Mouse (Mus musculus): ENCODE results near the gene Csnk1g1.

Csnk1g1 gene

DNA sequence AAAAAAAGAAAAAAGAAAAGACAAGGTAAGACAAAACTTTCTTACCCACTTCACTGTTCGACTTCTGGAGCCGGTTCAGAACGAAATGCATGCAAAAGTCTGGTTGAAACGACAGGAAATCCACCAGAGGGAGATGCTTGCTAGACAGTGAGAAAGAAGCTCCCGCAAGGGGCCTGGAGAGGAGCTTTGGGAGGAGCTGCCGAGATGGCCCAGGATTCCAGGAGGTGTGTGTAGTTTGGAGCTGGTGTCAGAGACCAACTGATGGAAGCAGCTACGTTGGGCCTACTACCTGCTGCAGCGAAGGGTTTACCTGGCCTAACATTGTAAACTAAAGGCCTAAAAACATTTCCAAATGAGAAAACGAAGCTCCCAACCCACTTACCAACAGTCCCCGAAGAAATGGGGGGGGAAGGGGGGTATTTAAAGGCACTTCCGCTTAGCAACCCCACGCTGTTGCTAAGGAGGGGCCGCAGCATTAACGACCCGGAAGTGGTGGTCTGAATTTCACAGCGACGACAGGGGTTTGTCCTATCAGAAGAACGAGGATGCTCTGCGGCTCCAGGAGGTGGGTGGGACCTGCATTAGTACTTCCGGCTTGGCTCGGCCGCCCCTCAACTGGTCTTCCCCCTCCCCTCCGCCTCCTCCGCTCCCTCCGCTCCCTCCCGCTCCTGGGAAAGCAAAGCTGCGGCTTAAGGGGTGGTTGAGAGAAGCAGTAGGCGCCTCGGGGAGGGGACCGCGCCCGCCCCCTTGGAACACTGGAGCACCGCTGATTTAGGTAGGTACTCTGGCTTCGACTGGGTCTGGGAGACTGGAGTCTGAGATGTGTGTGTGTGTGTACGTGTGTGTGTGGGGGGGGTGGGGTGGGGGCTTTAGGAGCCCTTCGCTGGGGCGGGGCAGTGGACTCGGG lies at the start of gene Csnk1g1, which contains the start of gene Trip4:
Csnk1g1 (plus strand) TSS at position 531 of the 907 bp plus-strand sequence.
Trip4 (minus strand) TSS at position 401 of the 907 bp plus-strand sequence.
- DNase-seq: peak; percentile 91

DNA sequence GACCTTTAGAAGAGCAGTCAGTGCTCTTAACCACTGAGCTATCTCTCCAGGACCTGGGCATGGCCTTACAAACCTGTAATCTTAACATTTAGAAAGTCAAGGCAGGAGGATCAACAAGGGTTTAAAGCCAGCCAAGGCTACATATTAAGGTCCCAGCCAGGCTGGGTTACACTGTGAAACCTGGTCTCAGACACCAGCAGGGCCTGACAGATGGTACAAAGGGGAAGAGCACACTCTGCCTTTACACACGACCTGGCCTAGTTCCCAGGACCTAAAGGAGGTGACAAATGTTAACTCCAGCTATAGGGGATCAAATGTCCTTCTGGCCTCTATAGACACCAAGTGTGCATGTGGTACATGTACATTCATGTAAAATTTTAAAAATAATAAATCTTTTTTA lies 49.1 kb upstream of the Csnk1g1 start:
- no peak for DNase-seq

GRCm38 (mm10) chr9:65884564-65885315 lies 24.0 kb upstream of the Csnk1g1 start:
- DNase-seq: peak; percentile 89

DNA sequence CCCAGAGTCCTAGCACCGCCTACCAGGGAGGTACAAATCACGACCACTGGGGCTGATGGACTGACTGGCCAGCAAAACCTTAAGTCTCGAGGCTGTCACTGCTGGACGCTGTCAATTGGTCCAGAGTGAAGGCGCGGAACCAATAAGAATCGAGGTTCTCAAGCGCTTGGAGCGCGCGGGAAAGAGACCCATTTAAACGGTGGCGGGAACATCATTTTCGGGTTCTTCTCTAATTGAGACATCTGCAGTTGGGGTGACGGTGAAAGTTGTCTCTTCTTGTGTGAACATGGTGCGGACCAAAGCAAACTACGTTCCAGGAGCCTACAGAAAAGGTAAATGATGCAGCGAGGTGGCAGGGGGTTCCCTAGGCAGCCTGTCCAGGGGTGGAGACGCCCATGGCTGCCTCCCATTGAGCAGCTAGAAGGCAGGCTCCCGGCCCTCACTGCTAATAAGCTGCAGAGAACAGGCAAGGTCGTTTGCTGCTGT lies 18.5 kb upstream of the Csnk1g1 start, which contains the start of gene Pclaf:
Pclaf (plus strand) TSS at position 95 of the 486 bp plus-strand sequence.
- peak; percentile 57 for DNase-seq

- DNase-seq: no peak
Measured at GRCm38 (mm10) chr9:65891126-65891525, 17.6 kb upstream of the Csnk1g1 start.

DNA sequence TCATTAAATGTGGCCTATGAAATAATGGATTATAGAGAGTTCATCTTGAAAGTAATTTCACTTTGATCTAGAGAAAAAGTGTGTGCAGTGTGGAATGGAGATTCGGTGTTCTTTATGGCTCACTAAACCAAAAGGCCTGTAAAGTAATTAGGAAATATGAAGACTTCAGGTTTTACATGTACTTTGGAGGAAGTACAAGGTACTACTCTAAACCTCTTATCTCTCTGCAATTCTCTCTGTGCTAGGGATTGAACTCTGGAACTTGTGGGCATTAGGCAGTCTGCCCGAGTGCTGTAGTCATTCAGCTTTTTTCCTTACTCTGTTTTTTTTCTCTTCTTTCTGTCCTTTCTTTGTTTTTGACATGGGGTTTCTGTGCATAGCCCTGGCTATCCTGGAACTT lies 11.7 kb upstream of the Csnk1g1 start:
- no peak for DNase-seq

- DNase-seq: no peak
Measured at GRCm38 (mm10) chr9:65902879-65903278, 5.8 kb upstream of the Csnk1g1 start.

DNA sequence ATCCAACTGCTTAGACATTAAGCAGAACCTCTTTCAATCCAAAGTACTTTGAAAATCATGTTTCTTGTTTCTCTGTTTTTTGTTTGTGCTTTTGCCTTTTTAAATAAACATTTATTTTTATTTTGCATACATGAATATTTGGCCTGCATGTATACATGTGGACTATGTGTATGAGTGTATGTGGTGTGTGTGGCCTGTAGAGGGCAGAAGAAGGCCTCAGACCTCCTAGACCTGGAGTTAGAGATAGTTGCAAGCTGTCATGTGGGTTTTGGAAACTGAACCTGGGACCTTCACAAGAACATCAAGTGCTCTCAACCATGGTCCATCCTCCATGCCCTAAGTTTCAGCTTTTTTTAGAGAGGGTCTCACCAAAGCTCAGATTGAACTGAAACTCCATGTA lies 5.3 kb upstream of the Csnk1g1 start:
- DNase-seq: no peak

- peak; percentile 64 for DNase-seq
Measured at GRCm38 (mm10) chr9:65909301-65909801, 627 bp downstream of the Csnk1g1 start.

- no peak for DNase-seq
Measured at GRCm38 (mm10) chr9:65909837-65910236, 1.1 kb downstream of the Csnk1g1 start.

DNA sequence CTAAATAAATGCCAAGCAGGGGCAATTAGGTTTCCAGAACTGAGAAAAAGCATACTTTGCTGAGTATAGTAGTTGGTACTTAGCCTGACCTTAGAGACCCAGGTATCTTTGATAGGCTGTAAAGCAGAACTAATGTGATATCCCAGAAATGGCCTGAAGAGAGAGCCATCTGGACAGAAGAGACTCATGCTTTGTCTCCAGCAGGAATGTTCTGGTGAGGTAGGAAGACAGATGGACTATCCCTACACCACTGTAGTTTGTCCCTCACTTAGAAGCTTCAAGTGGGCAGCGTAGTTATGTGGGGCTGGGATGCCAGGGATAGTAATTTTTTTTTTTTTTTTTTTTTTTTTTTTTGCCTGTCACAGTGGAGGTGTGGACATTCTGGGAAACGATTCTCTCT lies 5.3 kb downstream of the Csnk1g1 start:
- no peak for DNase-seq

GRCm38 (mm10) chr9:65917015-65917414 lies 8.3 kb downstream of the Csnk1g1 start:
- DNase-seq: no peak

GRCm38 (mm10) chr9:65928456-65928855 lies 19.7 kb downstream of the Csnk1g1 start:
- DNase-seq: no peak

GRCm38 (mm10) chr9:65929826-65930225 lies 21.1 kb downstream of the Csnk1g1 start:
- DNase-seq: no peak

- DNase-seq: no peak
Measured at GRCm38 (mm10) chr9:65937566-65937965, 28.8 kb downstream of the Csnk1g1 start.

DNA sequence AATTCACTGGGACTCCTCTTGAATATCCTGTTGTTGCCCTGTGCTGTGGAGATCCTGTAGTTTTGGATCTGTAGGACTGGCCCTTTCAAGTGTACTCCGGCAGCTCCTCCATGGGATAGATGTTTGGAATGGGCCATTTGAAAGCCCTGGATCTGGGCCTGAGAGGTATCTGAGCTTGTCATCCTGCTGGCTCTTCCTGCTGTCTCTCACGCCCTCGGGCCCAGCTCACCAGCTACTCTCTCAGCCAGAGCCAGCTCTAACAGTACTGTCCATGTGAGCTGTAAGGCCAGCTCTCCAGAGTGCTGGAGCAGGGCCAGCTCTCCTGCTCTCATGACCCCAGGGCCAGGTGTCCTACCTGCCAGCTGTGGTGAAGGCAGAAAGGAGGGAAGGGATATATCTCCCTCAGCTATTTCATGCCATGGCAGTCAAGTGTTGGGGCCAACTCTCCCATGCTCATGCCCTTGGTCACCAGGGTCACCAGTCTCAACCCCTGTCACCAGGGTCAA lies 42.4 kb downstream of the Csnk1g1 start:
- no peak for DNase-seq

DNA sequence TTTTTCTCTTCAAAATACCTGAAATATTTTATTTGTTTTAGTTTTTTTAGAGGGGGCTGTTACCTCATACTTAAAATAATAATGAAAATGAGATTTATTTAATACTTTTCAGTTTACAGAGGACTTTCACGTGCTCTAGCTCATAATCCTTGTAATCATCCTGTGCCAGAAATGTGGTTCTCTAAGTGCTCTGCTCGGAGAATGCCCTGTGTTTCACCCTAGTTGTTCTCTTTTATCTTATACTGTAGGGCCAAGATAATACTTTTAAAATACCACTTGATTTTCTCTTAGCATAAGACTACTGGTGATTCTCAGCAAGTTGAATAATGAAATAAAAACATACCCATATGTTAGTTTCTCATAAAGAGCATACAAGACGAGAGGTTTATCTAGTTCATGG lies 61.3 kb downstream of the Csnk1g1 start:
- no peak for DNase-seq

GRCm38 (mm10) chr9:65973206-65973605 lies 64.5 kb downstream of the Csnk1g1 start:
- no peak for DNase-seq

DNA sequence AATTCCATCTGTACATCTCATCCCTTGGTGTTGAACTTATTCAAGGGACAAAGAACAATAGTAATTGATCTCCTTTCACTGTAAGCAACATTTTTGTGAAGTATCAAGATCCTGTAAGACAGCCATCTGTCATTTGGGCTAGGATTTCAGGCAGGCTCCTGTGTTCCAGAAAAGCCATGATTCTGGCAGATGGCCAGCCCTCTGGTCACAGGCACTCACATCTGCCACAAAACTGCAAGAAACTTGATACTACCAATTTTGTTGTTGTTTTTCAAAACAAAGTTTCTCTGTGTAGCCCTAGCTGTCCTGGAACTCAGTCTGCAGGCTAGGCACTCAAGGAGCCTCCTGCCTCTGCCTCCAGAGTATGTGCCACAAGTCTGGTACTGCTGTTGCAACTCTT lies 67.2 kb downstream of the Csnk1g1 start:
- peak; percentile 10 for DNase-seq

DNA sequence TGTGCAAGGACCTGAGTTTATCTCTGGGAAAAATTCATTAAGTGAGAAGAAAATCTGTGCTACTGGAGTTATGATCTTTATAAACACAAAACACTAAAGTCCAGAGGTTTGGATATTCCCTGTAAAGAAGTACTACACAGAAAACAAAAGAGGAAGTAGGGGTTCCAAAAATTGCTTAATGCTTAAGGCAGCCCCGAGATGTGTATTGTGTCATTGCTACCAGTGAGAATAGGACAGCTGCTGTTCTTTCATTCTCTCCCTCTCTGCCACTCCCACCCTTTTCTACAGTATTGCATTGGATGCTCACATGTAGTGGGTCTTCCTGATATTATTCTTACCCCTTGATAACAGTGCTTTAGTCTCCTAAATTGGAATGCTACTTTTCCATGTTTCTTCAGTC lies 74.1 kb downstream of the Csnk1g1 start:
- no peak for DNase-seq

DNA sequence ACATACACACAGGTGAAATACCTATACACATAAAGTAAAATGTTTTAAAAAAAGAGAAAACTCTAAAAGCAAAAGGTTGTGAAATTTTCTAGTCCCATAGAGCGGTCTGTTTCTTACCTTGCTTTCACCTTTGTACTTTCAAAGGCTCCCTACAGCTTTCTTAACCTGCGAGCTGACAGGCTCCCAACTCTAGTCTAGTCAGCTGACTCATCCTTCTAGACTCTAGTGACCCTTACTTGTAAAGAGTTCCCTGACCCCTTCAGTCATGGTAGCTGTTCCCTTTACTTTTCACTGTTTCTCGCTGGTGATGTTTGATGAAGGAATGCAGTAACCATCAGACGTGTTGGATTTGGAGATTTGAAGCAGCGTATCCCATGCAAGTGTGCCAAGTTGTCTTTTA lies 78.3 kb downstream of the Csnk1g1 start:
- DNase-seq: no peak

- DNase-seq: no peak
Measured at GRCm38 (mm10) chr9:65995603-65996376, 87.1 kb downstream of the Csnk1g1 start.
